Mouse (Mus musculus) kidney, postnatal 36 days (tissue): ENCODE data around the gene Serpina6.

Experiments
- DNase-seq, 2 experiments: peaks; one replicate each; pipeline ENCODE4 v3.0.0; 2021 to 2022; ENCODE audit warnings: mixed read lengths in 2 of 2

The Serpina6 gene

DNA sequence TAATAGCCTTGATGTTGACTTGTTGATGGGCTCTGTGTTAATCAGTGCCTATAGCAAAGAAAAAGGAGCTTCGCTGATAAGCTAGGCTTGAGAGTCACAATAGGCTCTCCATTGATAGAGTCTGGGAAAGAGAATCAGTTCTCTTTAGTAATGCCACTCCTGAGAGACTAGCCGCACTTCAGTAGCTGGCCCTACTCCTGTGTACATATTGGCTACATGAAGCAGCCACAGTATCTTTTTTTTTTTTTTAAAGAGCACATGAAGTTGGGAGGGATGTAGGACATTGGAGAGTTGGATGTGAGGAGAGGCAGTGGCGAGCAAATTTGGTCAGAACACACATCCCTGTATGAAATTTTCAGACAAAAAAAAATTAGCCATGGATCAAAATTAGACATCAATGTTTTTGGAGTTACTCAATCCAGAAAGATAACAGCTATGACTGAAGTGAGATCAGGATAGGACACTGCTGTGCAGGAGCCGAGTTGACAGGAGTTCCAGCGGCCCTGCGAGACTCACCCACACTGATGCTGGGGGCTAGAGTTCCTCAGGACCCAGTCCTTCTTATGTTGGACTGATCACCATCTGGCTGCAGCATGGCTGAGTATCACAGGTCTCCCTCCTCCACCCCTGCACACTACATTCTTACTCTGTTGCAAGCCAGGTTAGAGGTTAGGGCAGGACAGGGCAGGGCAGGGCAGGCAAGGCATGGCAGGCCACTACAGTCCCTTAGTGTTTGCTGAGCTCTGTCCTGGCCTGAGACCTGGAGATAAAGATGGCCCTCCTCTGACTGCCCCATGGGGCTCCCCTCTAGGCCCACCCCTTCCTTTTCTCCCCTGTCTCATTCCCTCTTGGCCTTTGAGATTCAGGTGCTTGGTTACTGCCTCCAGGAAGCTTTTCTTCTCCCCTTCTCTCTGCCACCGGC lies 1.6 kb downstream of the Serpina6 start:
- DNase-seq, result no peak

DNA sequence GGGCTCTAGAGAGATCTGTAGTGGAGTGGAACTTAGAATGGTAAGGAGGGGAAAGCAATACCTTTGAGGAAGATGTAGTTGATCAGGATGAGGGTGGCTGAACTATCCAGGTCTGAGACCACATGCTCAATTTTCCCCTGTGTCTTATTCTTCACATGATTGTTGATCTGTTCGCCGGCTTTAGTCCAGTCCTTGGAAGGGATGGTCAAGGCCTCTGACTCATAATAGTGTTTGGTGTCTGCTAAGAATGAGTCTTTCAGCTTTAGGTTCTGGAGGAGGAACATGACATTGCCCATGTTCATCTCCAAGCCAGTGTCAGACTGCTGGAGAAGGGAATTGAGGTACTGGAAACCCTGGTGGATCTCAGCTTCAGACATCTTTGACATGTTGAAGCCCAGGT lies 3.2 kb downstream of the Serpina6 start:
- DNase-seq, result no peak

DNA sequence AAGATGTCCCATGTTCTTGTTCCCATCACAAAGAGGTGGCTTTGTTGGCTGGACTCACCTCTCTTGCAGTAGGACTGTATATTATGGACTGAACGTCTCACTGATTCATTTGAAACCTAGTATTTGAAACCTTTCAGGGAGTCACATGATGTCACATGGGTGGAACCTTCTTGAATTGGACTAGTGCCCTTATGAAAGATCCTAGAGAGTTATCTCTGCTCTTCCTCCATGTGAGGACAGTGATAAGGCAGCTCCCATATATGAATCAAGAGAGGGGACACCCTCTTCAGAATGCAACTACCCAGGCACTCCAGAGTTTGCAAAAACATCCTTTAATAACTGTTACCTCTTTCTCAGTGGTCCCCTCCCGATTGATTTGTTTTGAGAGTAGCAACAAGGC lies 10.7 kb downstream of the Serpina6 start:
- no peak for DNase-seq

DNA sequence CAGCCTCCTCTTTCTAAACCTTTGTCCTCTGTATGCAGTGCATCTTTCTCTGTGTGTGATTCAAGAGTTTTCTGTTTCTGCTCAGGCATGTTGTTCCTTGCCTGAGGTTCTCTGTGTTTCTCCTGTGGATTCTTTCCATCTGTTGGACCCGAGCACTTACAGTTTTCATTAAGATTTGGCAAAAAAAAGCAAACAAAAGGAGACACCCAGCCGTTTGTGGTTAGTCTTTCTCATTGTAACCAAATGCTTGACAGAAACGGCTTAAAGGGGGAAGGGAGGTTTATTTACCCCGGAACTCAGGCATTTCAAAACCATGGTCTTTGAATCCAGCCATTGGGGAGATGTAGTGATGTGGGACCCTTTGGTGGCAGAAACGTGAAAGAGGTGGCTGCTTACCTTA lies 12.4 kb downstream of the Serpina6 start:
- no peak for DNase-seq

DNA sequence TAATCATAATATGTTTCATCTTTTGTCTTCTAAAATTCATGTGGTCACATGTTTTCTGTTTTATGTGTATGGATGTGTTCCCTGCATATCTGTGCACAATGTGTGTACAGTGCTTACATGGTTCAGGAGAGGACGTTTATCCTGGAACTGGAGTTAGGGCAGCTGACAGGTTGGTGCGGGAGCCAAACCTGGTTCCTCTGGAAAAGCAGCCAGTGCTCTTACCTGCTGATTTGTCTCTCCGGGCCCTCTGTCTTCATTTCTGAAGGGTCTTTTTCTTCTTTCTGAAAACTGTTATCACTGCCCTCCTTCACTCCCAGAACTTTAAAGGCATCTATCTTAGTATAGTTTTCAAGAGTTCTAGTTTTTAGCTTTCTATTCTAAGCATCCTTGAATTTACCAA lies 13.2 kb downstream of the Serpina6 start:
- no peak for DNase-seq

DNA sequence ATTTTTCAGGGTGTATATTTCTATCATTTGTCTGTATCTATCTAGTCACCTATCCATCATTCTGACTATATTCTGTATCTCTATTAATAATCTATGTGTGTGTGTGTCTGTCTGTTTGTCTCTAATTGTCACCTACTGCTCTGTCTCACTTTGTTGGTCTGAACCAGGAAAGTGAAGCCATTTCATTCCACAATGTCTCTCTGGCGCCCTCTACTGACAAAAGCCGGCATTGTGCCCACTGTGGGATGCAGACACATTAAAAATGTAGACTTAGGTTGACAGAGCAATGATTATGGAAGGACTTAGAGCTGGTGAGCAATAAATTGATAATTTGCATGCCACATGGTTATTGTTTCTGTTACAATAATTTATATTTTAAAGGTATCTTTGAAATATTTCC lies 13.7 kb downstream of the Serpina6 start:
- DNase-seq, result peak; percentile 69 to 93

DNA sequence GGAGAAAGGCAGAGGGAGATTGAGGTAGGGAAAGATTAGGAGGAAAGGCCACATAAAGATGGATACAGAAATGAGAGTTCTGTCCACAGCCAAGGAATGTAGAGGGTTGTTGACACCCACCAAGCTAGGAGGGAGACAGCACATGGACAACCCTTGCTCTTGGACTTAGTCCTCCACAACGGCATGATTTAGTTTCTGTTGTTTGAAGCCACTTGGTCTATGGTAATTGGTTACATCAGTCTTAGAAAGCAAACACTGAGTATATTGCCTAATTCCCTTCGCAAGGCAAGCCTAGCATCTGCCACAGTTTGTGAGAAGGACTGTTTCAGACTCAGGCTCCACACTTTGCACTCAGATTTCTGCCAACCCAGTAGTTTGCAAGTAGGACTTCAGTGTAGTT lies 21.2 kb downstream of the Serpina6 start:
- no peak for DNase-seq

DNA sequence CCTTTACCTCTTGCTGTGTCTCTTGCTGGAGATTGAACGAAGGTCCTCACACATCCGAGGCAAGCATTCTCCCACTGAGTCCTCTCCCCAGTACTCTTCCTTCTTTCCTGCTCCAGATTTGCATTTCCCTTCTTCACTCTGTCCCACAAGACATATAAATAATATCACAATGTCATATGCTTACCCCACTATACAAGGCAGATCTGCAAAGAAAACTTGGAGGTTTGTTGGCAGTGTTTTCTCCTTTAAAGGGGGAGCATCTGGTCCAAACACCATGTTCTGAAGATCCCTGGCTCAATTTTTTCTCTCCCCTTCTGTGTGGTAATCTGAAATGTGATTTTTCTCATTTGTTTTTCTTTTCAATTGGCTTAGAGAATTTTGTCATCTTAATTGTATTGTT lies 22.6 kb downstream of the Serpina6 start:
- no peak for DNase-seq

DNA sequence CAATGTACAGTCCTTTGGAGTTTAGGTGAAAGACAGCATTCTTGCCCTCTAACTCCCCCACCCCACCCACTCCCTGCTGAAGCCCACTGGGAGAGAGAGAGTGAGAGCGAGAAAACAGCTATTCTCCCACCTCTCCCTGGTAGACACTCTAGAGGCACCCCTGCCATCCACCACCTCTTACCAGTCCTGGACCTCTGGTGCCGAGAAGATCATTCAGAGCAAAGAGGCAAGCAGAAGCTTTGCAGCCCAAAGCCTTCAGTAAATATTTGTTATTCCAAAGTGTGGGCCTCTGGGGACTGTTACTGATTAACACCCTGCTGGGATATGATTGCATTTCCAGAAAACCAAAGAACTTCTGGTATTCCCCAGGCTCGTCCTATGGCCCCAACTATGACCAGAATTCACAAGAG lies 25.8 kb downstream of the Serpina6 start, which contains the start of gene Serpina10:
Gene Serpina10, minus strand, starts transcription at position 242 of the 410 bp plus-strand sequence.
- DNase-seq, result no peak

DNA sequence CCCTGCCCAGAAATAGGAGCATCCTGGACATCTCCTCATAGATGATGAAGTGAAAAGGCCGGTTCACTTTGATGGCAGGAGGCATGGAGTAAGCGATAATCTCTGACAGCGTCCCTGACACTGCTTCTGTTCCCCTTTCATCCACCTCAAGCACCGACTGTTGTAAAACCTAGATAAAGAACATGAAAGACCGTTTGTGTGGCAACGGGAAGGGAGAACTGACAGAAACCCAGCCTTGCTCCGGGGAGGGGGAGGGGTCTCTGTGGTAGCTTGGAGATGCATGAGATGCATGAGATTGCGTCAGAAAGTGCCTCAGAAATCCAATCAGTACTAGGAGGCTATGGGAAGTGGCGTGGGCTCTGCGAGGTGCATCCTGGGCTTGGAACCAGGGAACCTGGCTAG lies 40.2 kb downstream of the Serpina6 start:
- DNase-seq, result no peak

DNA sequence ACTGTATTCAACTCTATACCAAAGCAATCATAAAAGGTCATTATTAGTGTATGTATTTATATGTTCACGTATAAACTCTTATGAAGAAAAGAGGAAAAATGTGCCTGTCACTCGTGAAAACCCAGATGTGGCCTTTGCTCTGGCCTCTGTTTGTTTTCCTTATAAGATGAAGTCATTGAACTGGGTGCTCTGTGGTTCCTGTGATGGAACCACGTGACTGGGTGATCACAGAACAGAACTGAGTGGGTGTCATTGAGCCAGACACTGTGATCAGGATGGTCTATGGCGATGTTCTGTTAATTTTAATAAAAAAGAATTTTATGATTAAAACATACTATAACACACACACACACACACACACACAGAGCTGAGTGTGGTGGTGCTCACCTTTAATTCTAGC lies 41.3 kb downstream of the Serpina6 start:
- DNase-seq, result no peak

DNA sequence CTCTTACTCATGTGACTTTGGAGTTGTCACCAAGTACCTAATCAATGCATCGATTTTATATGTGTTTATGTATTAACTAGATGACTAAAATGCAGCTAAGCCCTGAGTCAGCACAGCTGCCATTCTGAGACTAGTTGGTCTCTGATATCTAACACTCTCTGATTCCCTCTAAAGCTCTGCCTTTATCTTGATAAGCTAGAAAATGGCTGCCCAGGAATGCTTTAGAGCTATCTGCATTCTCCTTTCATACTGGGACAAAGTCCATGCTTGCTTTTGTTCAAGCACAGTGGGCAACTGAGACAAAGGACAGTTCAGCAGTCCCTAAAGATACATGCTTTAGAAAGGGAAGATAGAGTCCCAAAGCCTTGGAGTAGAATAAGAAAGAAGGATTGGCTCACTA lies 41.9 kb downstream of the Serpina6 start:
- DNase-seq, result no peak

DNA sequence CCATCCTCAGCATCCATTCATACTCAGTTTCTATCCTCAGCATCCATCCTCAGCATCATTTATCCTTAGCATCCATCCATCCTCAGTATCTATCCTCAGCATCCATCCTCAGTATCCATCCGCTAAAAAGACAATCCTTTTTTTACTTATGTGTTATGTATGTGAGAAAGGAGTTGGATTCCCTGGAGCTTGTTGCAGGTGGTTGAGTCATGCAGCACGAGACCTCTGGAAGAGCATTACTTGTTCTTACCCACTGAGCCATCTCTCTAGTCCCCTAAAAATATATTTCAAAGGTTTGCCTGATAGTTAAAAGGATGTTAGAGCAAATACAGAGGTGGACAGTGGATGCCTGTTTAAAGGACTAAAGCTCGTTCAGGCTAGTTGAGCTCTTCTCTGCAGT lies 55.2 kb downstream of the Serpina6 start:
- DNase-seq, result no peak

DNA sequence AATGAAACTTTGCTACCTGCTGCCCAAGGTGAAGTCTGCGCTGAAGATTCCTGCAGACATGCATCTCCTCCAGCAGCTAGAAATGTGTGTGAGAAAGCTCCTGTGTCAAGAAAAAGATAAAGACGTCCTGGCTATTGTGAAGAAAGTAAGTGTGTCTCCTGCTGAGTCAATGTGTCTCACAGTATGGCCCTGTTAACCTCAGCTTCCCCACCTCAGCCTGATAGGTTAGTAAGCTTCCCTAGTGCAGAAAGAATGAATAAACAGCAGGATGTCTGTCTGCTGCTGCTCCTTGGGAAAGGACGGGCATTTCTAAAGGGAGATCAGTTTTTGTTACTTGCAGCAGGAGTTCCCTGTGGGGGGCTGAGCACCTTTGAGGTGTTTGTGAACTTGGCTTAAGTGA lies 56.6 kb downstream of the Serpina6 start:
- no peak for DNase-seq

DNA sequence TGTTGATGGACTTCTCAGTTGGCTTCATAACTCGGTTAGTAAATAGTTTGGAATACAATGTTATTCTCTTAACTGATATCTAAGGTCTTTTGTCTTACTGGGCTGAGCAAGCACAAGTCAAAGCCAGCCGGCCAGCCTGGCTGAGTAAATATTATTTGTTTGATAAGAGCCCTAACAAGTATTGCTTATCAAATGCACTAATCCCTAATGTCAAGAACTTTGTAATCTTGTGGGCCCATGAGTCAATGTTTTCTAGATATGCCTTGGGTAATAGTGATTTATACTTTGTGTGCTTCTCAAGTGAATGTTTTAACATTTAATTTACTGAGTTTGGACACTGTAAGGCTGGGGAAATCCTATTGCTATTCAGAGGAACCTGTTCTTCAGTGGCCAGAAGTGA lies 58.6 kb downstream of the Serpina6 start:
- no peak for DNase-seq
